11 mouse cellular contexts compared by ENCODE assay signal in genomic region chr8:89005797-89006196, GRCm38 (mm10). TPM values are rescaled to one million over a fixed set of nuclear protein-coding genes. Genes with fewer than 3 reads are reported as not detected.
A peak's percentile ranks its signal among the peaks of the same experiment; 100 is the strongest.
DNase-seq lines count a peak whose midpoint lies in the region; ATAC-seq and TF ChIP-seq lines count a peak whose summit lies in the region.
"Had no signal": no experiment of that assay in that cellular context is flagged by ENCODE, and none has a peak within 500 bp of the region (broad histone marks: within the 10 kb centered on the region; RNA-seq: fewer than 3 reads in every experiment).

No protein-coding gene starts in this region.

- H3K27me3 ChIP-seq in heart, embryonic 15.5 days = peaks cover 45% of the 10 kb centered on the region
- peaks cover 14% of the 10 kb centered on the region for H3K27me3 ChIP-seq in heart, adult 2 months (ENCODE audit: control insufficient read depth, insufficient read depth, low read length)
- peaks cover 51% of the 10 kb centered on the region for H3K27me3 ChIP-seq in embryonic facial prominence, embryonic 14.5 days (replicated peaks; ENCODE audit: control insufficient read depth, insufficient read depth, low read length)
- no peaks in the 10 kb centered on the region; the same call in 1 of the 2 replicates for H3K27me3 ChIP-seq in intestine, embryonic 15.5 days (replicated peaks)
- peaks cover 3% of the 10 kb centered on the region; the same call in 1 of the 2 replicates for H3K27me3 ChIP-seq in midbrain, embryonic 14.5 days (ENCODE audit: control insufficient read depth, insufficient read depth, low read length)

- intact Hi-C loops in heart, adult 2 months (cut with DNase I) = no loop called here
- intact Hi-C loops in left cerebral cortex, postnatal 36 days (cut with DNase I) = no loop called here
- intact Hi-C loops in left cerebral cortex, postnatal 10 days (cut with DNase I) = no loop called here

- peak overlapping the region; percentile 94 for H3K4me2 ChIP-seq in heart, embryonic 15.5 days
- peak overlapping the region; percentile 64 for H3K4me2 ChIP-seq in embryonic facial prominence, embryonic 14.5 days (ENCODE audit: low read depth, low read length)
- H3K4me2 ChIP-seq in intestine, embryonic 15.5 days (replicated peaks) = peak overlapping the region; percentile 96
- H3K4me2 ChIP-seq in midbrain, embryonic 14.5 days (ENCODE audit: low read length) = peak overlapping the region; percentile 84

- no peaks in the 10 kb centered on the region for H3K36me3 ChIP-seq in heart, embryonic 15.5 days
- no peaks in the 10 kb centered on the region for H3K36me3 ChIP-seq in heart, adult 2 months (ENCODE audit: control insufficient read depth, insufficient read depth, low read length)
- H3K36me3 ChIP-seq in embryonic facial prominence, embryonic 14.5 days (ENCODE audit: control insufficient read depth, insufficient read depth, low read length) = no peaks in the 10 kb centered on the region
- H3K36me3 ChIP-seq in intestine, embryonic 15.5 days = no peaks in the 10 kb centered on the region
- no peaks in the 10 kb centered on the region for H3K36me3 ChIP-seq in midbrain, embryonic 14.5 days (ENCODE audit: control insufficient read depth, insufficient read depth, low read length)

- TF ChIP-seq EP300 in heart, adult 2 months (IDR thresholded peaks at IDR 0.05; ENCODE audit: insufficient read depth, low read depth, low read length) = no peak

- no peak overlapping the region for H3K27ac ChIP-seq in heart, embryonic 15.5 days
- no peak overlapping the region for H3K27ac ChIP-seq in heart, adult 2 months
- H3K27ac ChIP-seq in embryonic facial prominence, embryonic 14.5 days (replicated peaks; ENCODE audit: low read depth, low read length) = no peak overlapping the region
- H3K27ac ChIP-seq in intestine, embryonic 15.5 days = no peak overlapping the region
- H3K27ac ChIP-seq in midbrain, embryonic 14.5 days (replicated peaks; ENCODE audit: low read depth, low read length) = no peak overlapping the region

- H3K4me3 ChIP-seq in heart, embryonic 15.5 days = peak overlapping the region; percentile 57
- no peak overlapping the region for H3K4me3 ChIP-seq in heart, adult 2 months
- peak overlapping the region; percentile 39 for H3K4me3 ChIP-seq in embryonic facial prominence, embryonic 14.5 days (ENCODE audit: low read depth, low read length)
- 0 out of 2 replicates have a peak overlapping the region, but pooled peaks have one; percentile 49 for H3K4me3 ChIP-seq in intestine, embryonic 15.5 days (replicated peaks)
- peak overlapping the region; percentile 49 for H3K4me3 ChIP-seq in midbrain, embryonic 14.5 days (replicated peaks; ENCODE audit: low read depth, low read length)

- no peak for ATAC-seq in heart, embryonic 15.5 days (replicated peaks; ENCODE audit: insufficient number of reproducible peaks, insufficient read depth, low FRiP score, low read depth)
- ATAC-seq in embryonic facial prominence, embryonic 14.5 days (ENCODE audit: low read depth) = no peak
- ATAC-seq in intestine, embryonic 15.5 days = no peak
- no peak for ATAC-seq in midbrain, embryonic 14.5 days (ENCODE audit: low FRiP score, low TSS enrichment)
- no peak for ATAC-seq in monocyte, adult 5-6 weeks (replicated peaks; ENCODE audit: insufficient number of reproducible peaks, low FRiP score, low TSS enrichment, poor library complexity, severe bottlenecking)

- TF ChIP-seq POLR2A in heart, adult 2 months (IDR thresholded peaks at IDR 0.05; ENCODE audit: insufficient read depth, low read depth, low read length) = no peak

- WGBS in heart, embryonic 15.5 days = 43% methylated on average over 11 of the region's 11 CpGs
- WGBS in heart, adult 2 months = 42% methylated on average over 11 of the region's 11 CpGs
- 34% methylated on average over 11 of the region's 11 CpGs for WGBS in embryonic facial prominence, embryonic 14.5 days
- WGBS in intestine, embryonic 15.5 days = 41% methylated on average over 11 of the region's 11 CpGs
- WGBS in midbrain, embryonic 14.5 days = 17% methylated on average over 11 of the region's 11 CpGs

- H3K4me1 ChIP-seq in heart, embryonic 15.5 days (replicated peaks) = peaks cover 9% of the 10 kb centered on the region
- H3K4me1 ChIP-seq in heart, adult 2 months (ENCODE audit: control insufficient read depth, insufficient read depth, low read length) = no peaks in the 10 kb centered on the region
- no peaks in the 10 kb centered on the region for H3K4me1 ChIP-seq in embryonic facial prominence, embryonic 14.5 days (ENCODE audit: control insufficient read depth, insufficient read depth, low read length)
- peaks cover 23% of the 10 kb centered on the region for H3K4me1 ChIP-seq in intestine, embryonic 15.5 days (replicated peaks)
- H3K4me1 ChIP-seq in midbrain, embryonic 14.5 days (ENCODE audit: control insufficient read depth, insufficient read depth, low read length) = peaks cover 19% of the 10 kb centered on the region

- H3K79me2 ChIP-seq in heart, adult 2 months (replicated peaks; ENCODE audit: control insufficient read depth, insufficient read depth, low read length) = no peaks in the 10 kb centered on the region

- no peak for TF ChIP-seq CTCF in heart, adult 2 months (IDR thresholded peaks at IDR 0.05)

- DNase-seq in heart, adult 2 months = no peak
- no peak for DNase-seq in embryonic facial prominence, embryonic 14.5 days (ENCODE audit: low spot score)
- peak; percentile 51 for DNase-seq in midbrain, embryonic 14.5 days
- DNase-seq in left cerebral cortex, postnatal 36 days (ENCODE audit: low spot score in 2 of 2) = no peak
- no peak for DNase-seq in left cerebral cortex, postnatal 10 days (ENCODE audit: extremely low spot score in 1 of 2, low spot score in 2 of 2)
- DNase-seq: gastrocnemius, postnatal 25 days; layer of hippocampus, postnatal 36 days had no signal

- H3K9ac ChIP-seq in heart, embryonic 15.5 days = no peak overlapping the region
- no peak overlapping the region for H3K9ac ChIP-seq in heart, adult 2 months (ENCODE audit: low read depth, low read length)
- H3K9ac ChIP-seq in embryonic facial prominence, embryonic 14.5 days (ENCODE audit: low read depth, low read length) = no peak overlapping the region
- no peak overlapping the region for H3K9ac ChIP-seq in intestine, embryonic 15.5 days
- H3K9ac ChIP-seq in midbrain, embryonic 14.5 days (replicated peaks; ENCODE audit: low read length) = no peak overlapping the region

- H3K9me3 ChIP-seq in heart, embryonic 15.5 days (replicated peaks) = no peaks in the 10 kb centered on the region
- no peaks in the 10 kb centered on the region for H3K9me3 ChIP-seq in embryonic facial prominence, embryonic 14.5 days (ENCODE audit: control insufficient read depth, low read length)
- no peaks in the 10 kb centered on the region for H3K9me3 ChIP-seq in intestine, embryonic 15.5 days
- no peaks in the 10 kb centered on the region for H3K9me3 ChIP-seq in midbrain, embryonic 14.5 days (ENCODE audit: control insufficient read depth, low read length)

RNA-seq across cellular contexts. Expression of gene Sall1, which starts 38.2 kb away (rescaled TPM):
- 2.5 and 3.6 TPM in 2 replicates for polyA plus RNA-seq in heart, embryonic 15.5 days (2015; fragmentation: Nextera tagmentation; extraction: Ambion mirVana)
- total RNA-seq in heart, adult 2 months (2021) = 1 to 10 TPM in 1 of 2 experiments, under 1 TPM in 1; 0.91 to 1.2 TPM
- polyA plus RNA-seq in heart, adult 2 months (2012; rRNA removed) = 0.80 and 1.1 TPM in 2 replicates
- polyA plus RNA-seq in embryonic facial prominence, embryonic 14.5 days (2014; fragmentation: Nextera tagmentation; extraction: Ambion mirVana) = 1.2 and 1.3 TPM in 2 replicates
- 1.8 and 2.4 TPM in 2 replicates for polyA plus RNA-seq in intestine, embryonic 15.5 days (2015; fragmentation: Nextera tagmentation; extraction: Ambion mirVana)
- 7.7 and 9.2 TPM in 2 replicates for polyA plus RNA-seq in midbrain, embryonic 14.5 days (2014; fragmentation: Nextera tagmentation; extraction: Ambion mirVana)
- 10 to 100 TPM; 12.0 to 14.1 TPM for total RNA-seq in left cerebral cortex, postnatal 36 days (2021)
- not detected in 3 replicates for total RNA-seq in monocyte, adult 5-6 weeks (2017)
- total RNA-seq in left cerebral cortex, postnatal 10 days (2021) = 10 to 100 TPM; 14.1 to 15.0 TPM
- total RNA-seq: gastrocnemius, postnatal 25 days; neutrophil, adult 5-6 weeks had no signal
